Mouse (Mus musculus): ENCODE results near the gene Mfsd11.

Mfsd11 gene

DNA sequence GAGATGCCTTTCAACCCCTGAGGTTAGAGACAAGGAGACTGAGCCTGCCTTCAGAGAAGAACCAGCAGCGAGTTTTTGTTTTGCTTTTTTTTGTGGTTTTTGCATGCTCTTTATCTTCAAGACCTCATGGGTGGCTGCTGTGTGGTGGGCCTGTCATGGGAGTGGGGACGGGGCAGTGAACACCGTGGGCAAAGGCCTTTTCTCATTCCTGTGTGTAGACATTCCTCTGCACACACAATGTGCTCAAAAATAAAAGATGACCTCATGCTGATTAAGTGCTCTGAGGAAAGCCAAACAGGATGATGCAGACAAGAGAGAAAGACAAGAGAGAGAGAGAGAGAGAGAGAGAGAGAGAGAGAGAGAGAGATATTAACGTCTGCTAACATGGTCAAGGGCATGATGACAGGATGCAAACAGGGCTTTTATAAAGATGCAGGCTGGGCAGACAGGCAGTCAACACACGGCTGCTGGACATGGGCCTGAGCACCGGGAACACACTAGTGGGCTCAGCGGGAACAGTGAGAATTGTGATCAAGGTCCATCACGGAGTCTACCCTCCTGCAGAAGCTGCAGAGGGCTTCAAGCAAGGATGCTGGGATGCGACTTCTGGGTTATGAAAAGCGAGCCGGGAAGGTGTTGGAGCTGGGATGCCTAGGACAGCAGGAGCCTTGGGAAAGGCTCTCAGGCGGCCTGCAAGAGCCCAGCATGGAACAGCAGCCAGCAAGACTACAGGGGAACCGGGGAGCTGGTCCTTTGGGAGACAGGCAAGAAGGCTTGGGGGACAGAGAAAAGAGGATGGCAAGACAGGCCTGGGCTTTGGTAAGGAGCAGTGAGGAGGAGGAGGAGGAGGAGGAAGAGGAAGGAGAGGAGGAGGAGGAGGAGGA, 30.9 kb upstream of the Mfsd11 start:
- WGBS: 78% methylated on average over 13 of the region's 13 CpGs

DNA sequence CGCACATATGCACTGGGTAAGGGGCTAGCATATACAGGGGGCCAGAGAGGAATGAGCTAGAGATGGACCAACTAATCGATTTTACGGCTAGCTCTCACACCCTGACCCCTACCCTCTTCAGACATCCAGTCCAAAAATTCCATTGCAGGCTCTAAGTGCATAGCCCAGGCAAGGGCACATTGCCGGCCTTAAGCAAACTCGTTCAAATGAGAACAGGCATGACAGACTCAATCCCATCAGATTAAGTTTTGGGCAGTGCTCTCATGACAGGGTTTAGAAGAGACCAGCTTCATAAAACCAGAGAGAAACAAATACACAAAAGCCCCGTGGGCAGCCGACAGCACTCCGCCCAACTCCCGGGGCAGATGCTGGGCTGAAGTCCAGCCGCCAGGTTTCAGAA, 30.0 kb upstream of the Mfsd11 start:
- 72% methylated on average over 10 of the region's 10 CpGs for WGBS

DNA sequence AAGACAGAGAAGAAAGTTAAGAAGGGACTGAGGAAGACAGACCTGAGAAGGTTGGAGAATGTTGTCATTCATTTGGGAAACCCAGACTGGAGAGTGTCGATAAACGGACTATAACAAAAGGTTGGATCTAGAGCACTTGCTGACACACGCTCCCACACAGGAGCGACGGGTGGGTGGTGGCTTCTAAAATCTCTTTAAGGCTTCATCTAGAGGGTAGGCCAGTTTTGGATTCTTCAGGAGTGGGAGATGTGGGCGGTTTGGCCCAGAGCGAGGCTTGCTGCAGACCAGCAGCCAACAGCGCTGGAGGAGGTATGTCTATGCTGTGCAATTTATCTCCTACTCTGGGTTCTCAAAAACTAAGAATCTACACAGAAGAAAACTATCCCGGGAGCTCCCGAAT, 29.6 kb upstream of the Mfsd11 start:
- WGBS: 49% methylated on average over 10 of the region's 10 CpGs

DNA sequence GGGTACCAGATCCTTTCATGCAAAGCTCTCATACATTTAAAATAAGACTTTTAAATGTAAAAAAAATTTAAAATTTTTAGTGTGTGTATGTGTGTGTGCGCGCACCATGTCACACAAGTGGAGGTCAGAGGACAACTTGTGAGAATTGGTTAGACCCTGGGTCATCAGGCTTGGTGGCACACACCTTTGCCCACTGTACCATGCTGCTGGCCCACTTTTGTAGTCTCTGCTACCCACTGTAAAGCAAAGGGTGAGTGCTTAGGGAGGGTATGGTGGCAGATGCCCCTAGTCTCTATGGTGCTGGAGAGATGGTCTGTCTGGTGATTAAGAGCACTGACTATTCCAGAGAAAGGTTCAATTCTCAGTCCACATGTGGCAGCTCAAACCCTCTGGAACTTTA, 29.0 kb upstream of the Mfsd11 start:
- 96% methylated on average over 2 of the region's 2 CpGs for WGBS

DNA sequence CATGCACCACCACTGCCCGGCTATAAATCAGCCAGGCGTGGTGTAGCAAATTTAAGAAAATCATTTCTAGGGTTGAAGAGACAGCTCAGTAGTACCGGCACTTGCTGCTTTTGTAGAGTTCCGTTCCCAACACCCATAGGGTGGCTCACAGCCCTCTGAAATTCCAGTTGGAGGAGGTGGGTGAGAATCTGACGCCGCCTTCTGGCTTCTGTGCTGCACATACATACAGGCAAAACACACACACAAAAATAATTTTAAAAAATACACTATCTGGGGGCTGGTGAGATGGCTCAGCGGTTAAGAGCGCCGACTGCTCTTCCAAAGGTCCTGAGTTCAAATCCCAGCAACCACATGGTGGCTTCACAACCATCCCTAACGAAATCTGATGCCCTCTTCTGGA, 28.4 kb upstream of the Mfsd11 start:
- WGBS: 59% methylated on average over 10 of the region's 10 CpGs

DNA sequence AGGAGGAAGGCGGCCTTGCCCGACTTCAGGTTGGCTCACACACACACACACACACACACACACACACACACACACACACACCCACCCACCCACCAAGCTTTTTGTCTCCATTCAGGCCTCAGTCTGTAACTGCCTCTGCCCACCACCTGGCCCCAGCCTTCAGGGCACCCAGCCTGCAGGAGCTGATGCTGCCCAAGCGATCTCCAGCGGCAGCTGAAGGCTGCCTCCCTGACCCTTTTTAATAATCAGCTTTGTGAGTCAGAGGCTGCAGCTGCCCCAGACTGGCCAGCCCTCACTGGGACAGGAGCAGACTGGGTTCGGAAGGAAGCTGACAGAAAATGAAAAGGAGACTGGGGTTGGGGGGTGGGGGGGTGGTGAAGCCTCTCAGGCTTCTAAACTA, 27.0 kb upstream of the Mfsd11 start:
- 62% methylated on average over 5 of the region's 5 CpGs for WGBS

DNA sequence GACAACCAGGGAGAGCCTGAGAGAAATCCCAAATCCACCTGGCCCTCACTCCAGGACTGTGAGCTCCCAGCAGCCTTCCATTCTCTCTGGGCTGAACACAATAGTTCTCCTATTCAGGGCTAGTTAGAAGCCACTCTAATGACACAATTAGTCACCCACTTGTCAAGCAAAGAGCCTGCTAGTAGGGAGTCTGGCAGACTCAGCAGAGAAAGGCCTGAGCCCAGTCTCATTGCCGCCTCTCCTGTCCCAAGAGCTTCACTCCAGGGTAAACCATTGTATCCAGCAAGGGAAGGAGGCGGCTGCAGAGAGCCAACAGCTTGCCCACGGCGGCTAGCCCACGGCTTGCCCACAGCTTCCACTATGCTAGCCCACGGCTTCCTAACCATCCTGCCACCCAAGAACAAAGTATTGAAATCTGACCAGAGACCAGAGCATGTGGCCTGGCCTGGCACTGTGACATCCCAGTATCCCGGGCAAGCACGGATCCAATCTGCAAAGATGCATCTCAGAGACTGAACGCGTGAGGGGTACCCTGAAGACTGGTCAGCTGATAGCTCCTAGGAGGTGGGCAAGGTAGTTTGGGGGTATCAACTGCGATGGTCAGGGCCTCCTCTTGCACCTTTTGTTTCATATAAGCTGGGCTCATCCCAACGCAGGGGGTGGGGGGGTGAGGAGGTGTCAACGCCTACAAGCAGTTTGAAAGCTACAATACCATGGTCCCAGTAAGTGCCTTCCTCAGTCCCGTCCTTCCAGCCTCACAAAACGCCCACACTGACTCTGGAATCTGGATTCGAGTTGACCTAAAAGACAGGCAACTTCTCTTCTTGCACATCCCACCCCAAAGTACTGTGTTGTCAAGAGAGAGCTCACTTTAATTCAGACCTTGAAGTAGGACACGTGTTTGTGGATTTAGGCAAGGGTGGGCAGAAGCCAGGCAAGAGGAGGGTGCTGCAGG, 25.4 kb upstream of the Mfsd11 start:
- 50% methylated on average over 17 of the region's 17 CpGs for WGBS

DNA sequence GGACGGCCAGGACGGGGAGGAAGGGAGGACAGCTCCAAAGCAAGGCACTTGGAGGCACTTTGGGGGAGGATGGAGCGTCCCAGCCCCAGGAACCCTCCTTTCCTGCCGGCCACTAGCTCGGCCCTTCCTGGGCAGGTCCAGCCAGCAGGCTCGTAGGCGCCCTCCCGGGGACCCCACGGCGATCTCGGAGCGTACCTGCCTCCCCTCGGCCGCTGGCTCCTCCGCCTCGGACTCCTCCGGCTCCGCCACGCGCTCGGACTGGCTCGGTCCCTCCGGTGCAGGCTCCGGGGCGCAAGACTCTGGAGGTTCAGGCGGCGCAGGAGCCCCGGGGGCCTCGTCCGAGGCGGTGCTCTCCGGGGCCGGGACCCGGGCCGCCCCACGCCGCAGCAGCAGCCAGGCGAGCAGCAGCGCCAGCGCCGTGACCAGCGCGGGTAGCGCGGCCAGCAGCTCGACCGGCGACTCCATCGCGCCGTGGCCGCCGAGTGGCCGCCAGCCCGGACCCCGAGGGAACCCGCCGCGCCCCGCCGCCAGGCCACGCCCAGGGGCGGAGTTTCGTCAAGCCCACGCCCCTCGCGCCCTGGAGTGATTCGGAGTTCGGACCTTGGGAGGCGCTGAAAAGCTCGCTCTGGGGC, 24.6 kb upstream of the Mfsd11 start, which contains the start of gene Mxra7:
Gene Mxra7, minus strand, starts transcription at position 513 of the 632 bp plus-strand sequence.
- WGBS: 3% methylated on average over 71 of the region's 71 CpGs

DNA sequence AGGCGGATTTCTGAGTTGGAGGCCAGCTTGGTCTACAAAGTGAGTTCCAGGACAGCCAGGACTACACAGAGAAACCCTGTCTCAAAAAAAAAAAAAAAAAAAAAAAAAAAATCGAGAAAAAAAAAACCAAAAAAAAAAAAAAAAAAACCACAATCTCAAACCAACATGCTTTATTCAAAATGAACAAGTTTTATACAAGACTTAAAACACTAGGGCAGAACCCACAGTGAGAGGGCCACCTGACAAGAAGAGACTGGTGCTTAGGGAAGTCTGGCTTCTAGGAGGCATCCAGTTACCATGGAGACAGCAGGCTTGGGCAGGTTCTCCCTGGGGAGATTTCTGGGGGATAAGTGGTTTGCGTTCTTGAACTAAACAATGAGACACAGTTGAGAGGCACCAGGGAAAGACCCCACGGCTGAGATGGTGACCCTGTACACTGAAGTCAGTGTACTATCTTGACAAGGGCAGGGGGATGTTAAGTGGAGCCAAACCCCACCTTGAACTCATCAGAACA, 20.0 kb upstream of the Mfsd11 start:
- WGBS: 44% methylated on average over 4 of the region's 4 CpGs

DNA sequence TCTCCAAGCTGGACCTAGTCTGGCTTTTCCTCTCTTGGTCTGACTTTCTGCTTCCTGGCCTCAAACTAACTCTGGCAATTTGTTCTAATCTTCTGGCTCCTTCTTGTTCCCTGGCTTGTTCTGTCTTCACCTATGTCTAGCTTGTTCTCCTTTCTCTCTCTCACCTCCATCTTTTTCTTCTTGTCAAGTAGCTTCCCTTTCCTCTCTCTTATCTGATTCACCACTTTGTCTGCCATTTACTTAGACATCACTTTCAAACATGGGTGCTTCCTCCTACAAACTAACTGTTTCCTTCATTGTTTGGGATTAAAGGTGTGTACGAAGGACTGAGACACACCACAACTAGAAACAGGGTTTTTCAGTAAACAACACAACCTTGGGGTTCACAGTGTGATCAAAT, 17.3 kb upstream of the Mfsd11 start:
- WGBS: 98% methylated on average over 1 of the region's 1 CpGs

DNA sequence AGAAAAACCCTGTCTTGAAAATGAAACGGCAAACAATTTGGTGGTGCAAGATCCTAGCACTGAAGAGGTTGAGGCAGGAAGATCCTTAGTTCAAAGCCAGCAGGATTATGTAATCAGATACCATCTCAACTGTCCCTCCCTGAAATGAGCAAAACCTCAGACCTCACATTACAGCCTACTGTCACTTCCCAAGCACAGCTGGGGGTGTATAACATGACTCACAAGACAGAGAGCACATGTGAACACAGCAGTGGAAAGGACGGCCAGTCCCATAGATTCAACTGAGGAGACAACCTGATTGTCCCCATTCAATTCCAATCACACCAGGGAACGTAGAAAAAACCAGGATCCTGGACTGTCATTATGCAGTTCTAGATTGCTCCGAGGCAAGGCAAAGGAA, 16.0 kb upstream of the Mfsd11 start:
- WGBS: 77% methylated on average over 4 of the region's 4 CpGs

DNA sequence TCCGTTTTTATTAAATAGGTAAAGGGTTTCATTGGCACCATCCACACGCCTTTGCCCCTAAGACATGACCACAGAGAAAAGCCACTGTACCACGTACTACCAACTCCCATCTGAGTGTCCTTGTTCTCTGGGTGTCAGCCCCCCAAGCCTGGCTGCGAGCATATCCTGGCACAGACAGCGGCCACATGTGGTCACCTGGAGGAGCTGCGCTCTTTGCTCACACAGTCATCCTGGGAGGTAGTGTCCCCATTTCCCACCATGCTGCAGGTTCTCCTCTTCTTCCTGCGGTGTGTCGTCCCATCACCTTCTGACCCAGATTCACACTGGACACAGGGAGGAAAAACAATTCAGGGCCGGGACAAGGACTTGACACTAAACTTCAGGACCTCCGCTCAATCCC, 14.8 kb upstream of the Mfsd11 start:
- WGBS: 91% methylated on average over 10 of the region's 10 CpGs

DNA sequence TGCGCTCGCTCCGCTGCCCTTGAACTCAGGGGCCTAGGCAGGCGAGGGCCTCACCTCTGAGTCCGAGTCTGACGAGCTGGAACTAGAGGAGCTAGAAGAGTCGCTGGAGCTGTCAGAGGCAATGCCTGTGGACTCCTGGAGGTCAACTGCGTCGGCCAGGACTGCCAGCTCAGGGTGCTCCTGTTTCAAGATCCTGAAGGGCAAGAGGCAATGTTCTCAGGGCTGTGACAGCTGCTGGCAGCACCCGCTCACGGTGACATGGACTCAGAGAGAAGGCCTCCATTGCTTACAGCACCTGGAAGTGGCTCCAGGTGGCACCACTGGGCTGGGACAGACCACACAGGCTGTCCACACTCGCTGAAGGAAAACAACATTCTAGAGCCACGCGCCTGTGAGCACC, 13.3 kb upstream of the Mfsd11 start:
- 91% methylated on average over 14 of the region's 14 CpGs for WGBS

DNA sequence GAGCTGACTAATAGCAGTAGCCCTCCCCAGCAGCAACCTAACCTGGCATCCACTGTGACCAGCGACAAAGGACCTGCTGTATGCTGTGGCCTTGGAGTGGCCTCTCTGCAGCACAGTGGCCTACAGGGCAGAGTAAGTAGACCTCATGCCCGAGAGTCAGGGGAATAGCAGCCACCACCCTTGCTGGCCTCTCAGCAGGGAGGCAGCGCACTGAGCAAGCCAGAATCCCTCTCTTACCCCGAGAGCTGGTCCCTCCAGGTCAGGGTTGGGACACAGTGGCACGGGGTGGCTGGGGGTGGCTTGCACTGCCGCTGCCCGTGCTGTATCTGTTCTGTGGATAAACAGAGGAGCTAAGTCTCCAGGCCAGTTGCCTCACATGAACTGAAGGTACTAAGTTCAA, 12.6 kb upstream of the Mfsd11 start:
- 66% methylated on average over 7 of the region's 7 CpGs for WGBS

DNA sequence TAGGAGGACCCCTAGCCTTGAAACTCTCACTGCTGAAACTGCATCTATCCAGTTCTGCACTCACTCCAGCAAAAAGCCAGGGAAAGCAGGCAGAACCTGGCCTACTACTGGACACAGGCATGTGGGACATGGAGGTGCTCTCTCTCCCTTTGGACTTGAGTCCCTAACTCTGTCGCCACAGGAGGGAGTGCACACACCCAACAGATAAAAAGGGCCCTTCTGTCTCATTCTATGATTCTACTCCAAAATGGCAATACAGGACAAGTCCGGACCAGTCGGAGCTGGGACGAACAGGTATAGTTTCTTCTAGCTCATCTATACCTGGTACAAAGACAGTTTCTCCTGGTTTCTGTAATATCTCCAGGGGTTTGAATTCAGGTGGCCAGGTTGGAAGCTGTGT, 11.5 kb upstream of the Mfsd11 start:
- 82% methylated on average over 4 of the region's 4 CpGs for WGBS

DNA sequence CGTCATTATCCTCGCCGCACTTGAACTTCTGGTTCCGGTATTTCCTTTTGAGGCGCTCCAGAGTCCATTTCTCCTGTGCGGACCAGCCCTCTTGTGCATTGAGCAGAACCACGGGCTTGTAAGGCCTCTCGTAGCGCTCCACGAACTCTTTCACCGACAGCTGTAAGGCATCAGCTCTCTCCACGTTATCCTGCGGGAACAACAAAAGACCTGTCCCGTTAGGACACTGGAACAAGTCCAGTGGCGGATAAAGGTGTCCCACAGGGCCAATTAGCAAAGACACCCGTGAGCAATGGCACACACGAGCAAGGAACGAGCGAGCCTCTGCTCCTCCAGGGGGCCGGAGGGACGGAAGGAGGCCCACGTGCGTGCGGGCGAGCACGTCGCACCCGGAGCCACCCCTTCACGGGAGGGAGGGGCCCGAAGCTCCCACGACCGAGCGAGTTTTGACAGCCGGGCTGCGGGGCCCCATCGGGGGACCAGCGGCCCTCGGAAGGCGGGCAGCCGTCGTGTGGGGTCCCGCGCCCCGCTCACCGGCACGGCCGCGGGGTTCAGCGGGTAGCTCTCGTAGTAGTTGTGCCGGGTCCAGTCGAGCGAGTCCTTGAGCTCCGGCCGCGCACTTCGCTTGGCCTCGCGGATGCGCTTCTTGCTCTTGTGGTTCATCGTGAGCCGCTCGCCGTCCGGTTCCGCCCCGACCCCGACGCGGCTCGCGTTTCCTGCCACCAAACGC, 9.5 kb upstream of the Mfsd11 start:
- under 1% methylated on average over 67 of the region's 73 CpGs for WGBS

DNA sequence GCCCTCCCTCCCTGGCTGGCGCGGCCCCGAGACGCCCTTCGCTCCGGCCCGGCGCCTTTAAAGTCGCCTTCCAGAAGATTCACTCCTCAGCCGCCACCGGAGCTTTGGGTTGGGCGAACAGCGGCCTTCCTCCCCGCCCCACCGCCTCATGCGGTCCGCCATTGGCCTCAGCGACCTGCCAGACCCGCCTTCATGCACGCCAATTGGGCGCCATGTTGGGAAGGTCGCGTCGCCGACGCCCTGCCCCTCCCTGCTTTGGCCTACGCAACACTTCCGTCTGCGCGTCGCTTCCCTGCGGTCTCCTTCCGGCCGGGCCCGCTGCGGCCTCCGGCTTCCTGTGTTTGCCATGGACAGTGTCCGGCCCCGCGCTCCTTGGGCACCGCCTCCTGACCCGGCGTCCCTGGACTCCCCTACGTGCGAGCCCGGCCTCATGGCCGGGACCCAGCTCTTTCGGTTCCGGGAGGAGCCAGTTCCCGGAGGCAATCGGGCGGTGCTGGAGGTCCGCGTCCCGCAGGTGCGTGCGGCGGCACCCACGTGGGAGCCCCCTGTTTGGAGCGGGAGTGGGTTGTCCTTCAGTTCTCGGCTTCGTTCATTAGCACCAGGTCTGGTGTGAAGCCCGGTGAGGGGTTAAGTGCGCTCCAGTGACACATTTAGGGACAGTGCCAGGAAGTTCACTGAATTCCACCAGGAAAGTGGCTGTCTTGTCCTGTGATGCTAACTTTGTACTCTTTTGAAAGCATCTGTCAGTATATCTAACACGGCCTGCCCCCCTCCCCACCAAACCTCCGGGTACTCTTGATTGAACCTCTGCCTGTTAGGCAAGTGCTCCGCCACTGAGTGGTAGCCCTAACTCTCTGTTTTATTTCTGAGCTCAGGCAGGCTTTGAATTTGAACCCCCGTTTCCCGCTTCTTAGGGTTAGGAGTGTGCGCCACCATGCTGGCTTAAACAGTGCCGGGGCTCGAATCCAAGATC, 8.7 kb upstream of the Mfsd11 start, which contains the start of the genes Mettl23 and Jmjd6:
Gene Mettl23, plus strand, starts transcription at position 18 of the 973 bp plus-strand sequence.
Gene Jmjd6, minus strand, starts transcription at position 189 of the 973 bp plus-strand sequence.
- under 1% methylated on average over 72 of the region's 72 CpGs for WGBS

DNA sequence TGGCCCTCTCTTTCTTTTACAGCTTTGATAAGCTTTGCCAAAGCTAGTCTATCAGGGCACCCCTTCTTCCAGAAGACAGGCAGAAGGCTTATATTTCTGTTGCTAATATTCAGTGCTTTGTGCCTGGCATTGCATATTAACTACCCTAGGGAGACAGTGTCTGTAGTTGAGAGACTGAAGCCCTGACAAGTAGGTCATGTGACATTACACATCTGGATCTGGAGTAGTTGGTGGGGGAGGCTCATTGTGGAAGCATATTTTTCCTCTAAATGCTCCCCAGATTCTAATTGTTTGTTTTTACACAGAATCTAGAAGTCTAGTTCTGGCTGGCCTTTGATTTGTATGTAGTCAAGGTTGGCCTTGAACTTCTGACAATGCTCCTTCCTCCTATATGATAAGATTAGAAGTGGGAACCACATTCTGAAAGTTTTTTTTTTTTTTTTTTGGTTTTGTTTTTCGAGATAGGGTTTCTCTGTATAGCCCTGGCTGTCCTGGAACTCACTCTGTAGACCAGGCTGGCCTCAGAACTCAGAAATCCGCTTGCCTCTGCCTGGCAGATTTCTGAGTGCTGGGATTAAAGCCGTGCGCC, 5.6 kb upstream of the Mfsd11 start:
- 72% methylated on average over 4 of the region's 4 CpGs for WGBS
